In the genomic region with DNA sequence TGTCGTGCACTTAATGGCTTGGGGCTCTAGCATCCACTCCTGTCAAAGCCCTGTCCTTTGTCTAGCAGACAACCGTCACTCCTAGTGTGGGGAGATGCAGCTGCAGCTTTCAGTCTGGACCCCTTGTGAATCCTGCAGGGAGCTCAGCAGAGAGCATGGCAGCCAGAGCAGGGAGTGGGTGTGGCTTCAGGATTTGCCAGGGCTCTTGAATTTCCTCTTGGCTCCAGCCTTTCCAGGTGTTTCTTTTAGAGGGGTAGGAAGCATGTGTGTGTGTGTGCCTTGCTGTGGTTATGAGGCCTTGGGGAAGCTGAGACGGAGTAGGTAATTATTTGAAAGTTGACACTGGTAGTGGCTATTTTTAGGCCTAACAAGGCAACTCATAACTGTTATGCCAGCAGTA, we compare ENCODE assay signal across 10 mouse cellular contexts.
DNase-seq lines count a peak whose midpoint lies in the region; ATAC-seq and TF ChIP-seq lines count a peak whose summit lies in the region.
"Had no signal": no experiment of that assay in that cellular context is flagged by ENCODE, and none has a peak within 500 bp of the region (broad histone marks: within the 10 kb centered on the region; RNA-seq: fewer than 3 reads in every experiment).

No protein-coding gene starts in this region.

- H3K9ac ChIP-seq in heart, embryonic 14.5 days (ENCODE audit: low read length), result no peak overlapping the region
- H3K9ac ChIP-seq: lung, embryonic 15.5 days had no signal

- peaks cover 44% of the 10 kb centered on the region for H3K4me1 ChIP-seq in embryonic facial prominence, embryonic 10.5 days
- H3K4me1 ChIP-seq in heart, embryonic 14.5 days (ENCODE audit: control insufficient read depth in 2 of 2, insufficient read depth in 2 of 2, low read length in 2 of 2), result peaks cover 18 to 42% of the 10 kb centered on the region in 2 experiments

- no peaks in the 10 kb centered on the region for H3K9me3 ChIP-seq in embryonic facial prominence, embryonic 10.5 days
- no peaks in the 10 kb centered on the region for H3K9me3 ChIP-seq in heart, embryonic 14.5 days (ENCODE audit: control insufficient read depth, low read length)
- H3K9me3 ChIP-seq: lung, embryonic 15.5 days had no signal

- WGBS in embryonic facial prominence, embryonic 10.5 days, result 17% methylated on average over 3 of the region's 3 CpGs
- 26% methylated on average over 3 of the region's 3 CpGs for WGBS in heart, embryonic 14.5 days

- no peak for TF ChIP-seq POLR2A in brain, embryonic 14.5 days (IDR thresholded peaks at IDR 0.05; ENCODE audit: borderline replicate concordance, extremely low read depth, insufficient read depth, insufficient read length, poor library complexity, severe bottlenecking)

- no peaks in the 10 kb centered on the region for H3K36me3 ChIP-seq in embryonic facial prominence, embryonic 10.5 days (replicated peaks)
- no peaks in the 10 kb centered on the region for H3K36me3 ChIP-seq in heart, embryonic 14.5 days (ENCODE audit: control insufficient read depth, insufficient read depth, low read length)
- H3K36me3 ChIP-seq: lung, embryonic 15.5 days had no signal

- peak overlapping the region; percentile 52 for H3K27ac ChIP-seq in embryonic facial prominence, embryonic 10.5 days (replicated peaks)
- peak overlapping the region; percentile 51 to 53; a peak in 3 of 4 replicates for H3K27ac ChIP-seq in heart, embryonic 14.5 days (replicated peaks in 1 of 2; ENCODE audit: control insufficient read depth in 1 of 2, insufficient read depth in 1 of 2, low read depth in 2 of 2, low read length in 2 of 2)
- H3K27ac ChIP-seq: kidney, postnatal 0 days; lung, embryonic 15.5 days had no signal

- H3K4me3 ChIP-seq in embryonic facial prominence, embryonic 10.5 days, result no peak overlapping the region
- no peak overlapping the region for H3K4me3 ChIP-seq in heart, embryonic 14.5 days (ENCODE audit: control insufficient read depth in 1 of 2, insufficient read depth in 1 of 2, low read depth in 1 of 2, low read length in 2 of 2)
- H3K4me3 ChIP-seq: lung, embryonic 15.5 days had no signal

- H3K27me3 ChIP-seq in embryonic facial prominence, embryonic 10.5 days (replicated peaks; ENCODE audit: low read depth, poor library complexity, severe bottlenecking), result no peaks in the 10 kb centered on the region
- no peaks in the 10 kb centered on the region for H3K27me3 ChIP-seq in heart, embryonic 14.5 days (ENCODE audit: control insufficient read depth, insufficient read depth, low read length)
- H3K27me3 ChIP-seq: lung, embryonic 15.5 days; Patski had no signal

- peak; percentile 51 for DNase-seq in brain, embryonic 14.5 days (ENCODE audit: low read depth)
- DNase-seq in embryonic facial prominence, embryonic 10.5 days (ENCODE audit: low spot score), result peak; percentile 53
- peak; percentile 37 for DNase-seq in lung, postnatal 36 days
- DNase-seq in cerebellum, adult 9-11 months, result no peak
- DNase-seq in cerebellum, postnatal 25 days, result no peak
- no peak for DNase-seq in layer of hippocampus, postnatal 36 days

- no peak for TF ChIP-seq CTCF in brain, embryonic 14.5 days (IDR thresholded peaks at IDR 0.05; ENCODE audit: borderline replicate concordance, extremely low read depth, insufficient read depth, insufficient read length)

- no peak for ATAC-seq in heart, embryonic 14.5 days (ENCODE audit: insufficient number of reproducible peaks, insufficient read depth, low FRiP score, low read depth)
- ATAC-seq: Patski had no signal

- H3K4me2 ChIP-seq in heart, embryonic 14.5 days (ENCODE audit: low read length), result no peak overlapping the region
- H3K4me2 ChIP-seq: lung, embryonic 15.5 days had no signal

Comparison
In these comparisons a context has a peak if more than half of its experiments do, and no peak if none do; other contexts are left out.
1. DNase-seq: peak in brain, embryonic 14.5 days (single experiment), embryonic facial prominence, embryonic 10.5 days (single experiment) and lung, postnatal 36 days (single experiment); none in cerebellum, adult 9-11 months (single experiment), cerebellum, postnatal 25 days (0 of 2) and layer of hippocampus, postnatal 36 days (0 of 2).